Mouse (Mus musculus) G1E-ER4 (cell line): ENCODE results near the gene Pbrm1. TPM values are rescaled to one million over a fixed set of nuclear protein-coding genes. Genes with fewer than 3 reads are reported as not detected.

Experiments used
- GATA1 ChIP-seq: IDR thresholded peaks from one replicate; pipeline ENCODE4 v1.8.0; 2012; ENCODE audit warnings: low read length, inconsistent platforms
- polyA plus RNA-seq: library from polyadenylated mRNA; stranded (reverse); fragments of >175 nt; gene quantifications from 2 replicates; pipeline ENCODE4 v1.2.3, GENCODE M21; 2012

Pbrm1 gene
- polyA plus RNA-seq, 1 experiment = 18.7 TPM

GRCm38 (mm10) chr14:31137281-31137595 lies 118.3 kb downstream of the Pbrm1 start:
- TF ChIP-seq GATA1 = no peak

GRCm38 (mm10) chr14:31137791-31138190 lies 118.9 kb downstream of the Pbrm1 start:
- TF ChIP-seq GATA1 = no peak

- no peak for TF ChIP-seq GATA1
Observed at GRCm38 (mm10) chr14:31138219-31138896, 119.4 kb downstream of the Pbrm1 start.

GRCm38 (mm10) chr14:31138897-31139429 lies 120.0 kb downstream of the Pbrm1 start:
- TF ChIP-seq GATA1 = no peak

- TF ChIP-seq GATA1 = no peak
Observed at GRCm38 (mm10) chr14:31139666-31140065, 120.7 kb downstream of the Pbrm1 start.

- TF ChIP-seq GATA1 = no peak
Observed at GRCm38 (mm10) chr14:31140141-31140540, 121.2 kb downstream of the Pbrm1 start.

- no peak for TF ChIP-seq GATA1
Observed at GRCm38 (mm10) chr14:31141011-31141410, 122.1 kb downstream of the Pbrm1 start.

- no peak for TF ChIP-seq GATA1
Observed at GRCm38 (mm10) chr14:31145694-31146093, 126.8 kb downstream of the Pbrm1 start.

GRCm38 (mm10) chr14:31160196-31161150 lies 141.5 kb downstream of the Pbrm1 start:
- no peak for TF ChIP-seq GATA1

GRCm38 (mm10) chr14:31161191-31161590 lies 142.3 kb downstream of the Pbrm1 start:
- TF ChIP-seq GATA1 = no peak

- TF ChIP-seq GATA1 = no peak
Observed at GRCm38 (mm10) chr14:31161638-31162037, 142.7 kb downstream of the Pbrm1 start.

GRCm38 (mm10) chr14:31164067-31164466 lies 145.1 kb downstream of the Pbrm1 start:
- no peak for TF ChIP-seq GATA1

GRCm38 (mm10) chr14:31165010-31165409 lies 146.1 kb downstream of the Pbrm1 start:
- TF ChIP-seq GATA1 = no peak

GRCm38 (mm10) chr14:31165458-31165857 lies 146.5 kb downstream of the Pbrm1 start:
- TF ChIP-seq GATA1 = no peak

- no peak for TF ChIP-seq GATA1
Observed at GRCm38 (mm10) chr14:31165991-31166630, 147.2 kb downstream of the Pbrm1 start.

- TF ChIP-seq GATA1 = no peak
Observed at GRCm38 (mm10) chr14:31166827-31167226, 147.9 kb downstream of the Pbrm1 start.

- no peak for TF ChIP-seq GATA1
Observed at GRCm38 (mm10) chr14:31168425-31168824, 149.5 kb downstream of the Pbrm1 start, which contains the start of gene Stab1. TSS of gene Stab1 (minus strand) at chr14:31168641.
